Mouse (Mus musculus) stomach, postnatal 0 days (tissue): ENCODE results near the gene Gm5105.

Experiments used
- CTCF ChIP-seq: IDR thresholded peaks from 2 replicates; pipeline ENCODE4 v1.5.1; 2016; ENCODE audit warnings: antibody characterized with exemption, low read depth, mild to moderate bottlenecking, moderate library complexity
- EP300 ChIP-seq: optimal IDR thresholded peaks from 2 replicates; pipeline ENCODE3; 2016; ENCODE audit warnings: antibody characterized with exemption

DNA sequence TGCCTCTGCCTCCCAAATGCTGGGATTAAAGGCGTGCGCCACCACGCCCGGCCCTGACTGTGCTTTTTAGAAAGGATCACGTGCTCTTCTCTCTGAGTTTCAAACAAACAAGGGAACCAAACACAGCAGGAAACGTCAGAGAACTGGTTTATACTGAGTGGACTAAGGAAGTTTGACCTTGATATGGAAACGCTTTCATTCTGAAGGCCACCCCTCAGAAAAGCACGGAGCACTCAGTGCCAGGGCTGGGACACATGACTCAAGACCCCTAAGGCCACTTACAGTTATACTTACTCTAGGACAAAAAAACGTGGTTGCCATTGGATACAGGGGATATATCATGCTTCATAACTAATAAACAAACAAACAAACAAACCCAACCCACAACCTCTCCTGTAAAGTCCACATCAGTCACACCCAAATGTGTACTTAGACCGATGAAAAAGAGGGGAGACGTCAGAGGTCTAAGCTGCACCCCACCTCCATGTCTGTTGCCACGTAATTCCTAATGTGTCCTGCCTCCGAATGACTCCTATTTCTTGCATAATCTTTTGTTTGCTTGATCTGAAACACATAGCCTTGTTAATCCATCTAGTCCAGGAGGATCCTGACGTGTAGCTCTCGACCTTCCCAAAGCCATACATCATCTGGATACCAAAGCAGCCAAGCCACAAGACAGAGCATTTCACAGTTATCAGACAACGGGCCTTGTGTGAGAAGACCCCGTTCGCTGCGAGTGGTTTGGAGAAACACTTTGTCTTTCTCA lies 29.3 kb upstream of the Gm5105 start:
- TF ChIP-seq CTCF (no peak), EP300 (no peak)
